Mouse (Mus musculus) hindlimb bud, embryonic 11.5 days (tissue): ENCODE data around the gene Prrx1.
A peak's percentile ranks its signal among the peaks of the same experiment; 100 is the strongest.

Source experiments
- DNase-seq: peaks from one replicate; pipeline ENCODE4 v3.0.0-alpha.2; 2012; ENCODE audit warnings: low read depth, low spot score; ENCODE audit errors: extremely low spot score

The Prrx1 gene

GRCm38 (mm10) chr1:163313101-163313773 lies at the start of gene Prrx1:
Gene Prrx1, minus strand, starts transcription at chr1:163313710.
- peak; percentile 86 for DNase-seq

GRCm38 (mm10) chr1:163362202-163362601 lies 48.7 kb upstream of the Prrx1 start:
- no peak for DNase-seq

- no peak for DNase-seq
These were observed 47.9 kb upstream of the Prrx1 start for GRCm38 (mm10) chr1:163361376-163361775.

- no peak for DNase-seq
These were observed 47.3 kb upstream of the Prrx1 start for GRCm38 (mm10) chr1:163360796-163361195.

GRCm38 (mm10) chr1:163359521-163359920 lies 46.0 kb upstream of the Prrx1 start:
- DNase-seq, result no peak

- DNase-seq, result no peak
These were observed 44.7 kb upstream of the Prrx1 start for GRCm38 (mm10) chr1:163358165-163358564.

DNA sequence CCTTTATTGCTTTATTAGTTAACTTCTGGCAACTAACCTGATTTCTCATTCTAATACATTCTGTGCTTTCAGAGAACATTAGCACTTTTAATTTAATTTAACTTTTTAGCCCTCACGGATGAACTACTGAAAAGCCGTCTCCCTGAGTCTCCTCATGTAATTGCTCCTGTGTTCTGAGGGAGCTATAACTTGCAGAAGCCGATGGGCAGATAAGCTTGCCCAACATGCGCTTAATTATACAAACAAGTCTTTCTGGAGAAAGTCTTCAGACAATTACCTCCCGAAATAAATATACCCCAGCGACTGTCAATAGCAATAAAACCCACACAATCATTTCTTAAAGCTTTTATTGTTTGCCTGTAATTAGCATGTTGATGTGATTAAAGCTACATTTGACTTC lies 44.2 kb upstream of the Prrx1 start:
- no peak for DNase-seq

GRCm38 (mm10) chr1:163356167-163356566 lies 42.7 kb upstream of the Prrx1 start:
- DNase-seq, result no peak

DNA sequence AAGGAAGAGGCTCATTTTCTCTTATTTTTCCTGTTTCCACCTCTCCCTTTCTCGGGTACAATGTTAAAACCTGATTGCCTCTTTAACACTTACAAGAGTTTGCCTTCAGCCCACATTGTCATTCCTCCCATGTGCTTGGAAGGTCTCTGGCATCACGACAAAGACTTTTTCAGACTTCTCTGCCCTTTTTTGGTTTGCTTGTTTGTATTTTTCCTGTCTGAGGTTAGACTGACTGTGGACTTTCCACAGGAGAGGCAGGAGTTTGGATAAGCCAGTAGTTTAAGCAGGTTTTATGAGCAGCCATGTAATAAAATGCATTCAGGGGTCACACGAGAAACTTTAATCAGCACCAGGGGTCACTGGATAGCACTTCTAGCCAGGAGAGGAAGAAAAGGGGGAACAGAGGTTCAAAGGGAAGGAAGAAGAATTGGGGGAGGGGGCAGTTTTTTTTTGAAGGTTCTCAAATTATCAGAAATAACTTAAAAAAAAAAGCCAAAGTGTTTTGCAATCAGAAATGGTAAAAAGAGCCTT lies 42.2 kb upstream of the Prrx1 start:
- DNase-seq, result peak; percentile 85

DNA sequence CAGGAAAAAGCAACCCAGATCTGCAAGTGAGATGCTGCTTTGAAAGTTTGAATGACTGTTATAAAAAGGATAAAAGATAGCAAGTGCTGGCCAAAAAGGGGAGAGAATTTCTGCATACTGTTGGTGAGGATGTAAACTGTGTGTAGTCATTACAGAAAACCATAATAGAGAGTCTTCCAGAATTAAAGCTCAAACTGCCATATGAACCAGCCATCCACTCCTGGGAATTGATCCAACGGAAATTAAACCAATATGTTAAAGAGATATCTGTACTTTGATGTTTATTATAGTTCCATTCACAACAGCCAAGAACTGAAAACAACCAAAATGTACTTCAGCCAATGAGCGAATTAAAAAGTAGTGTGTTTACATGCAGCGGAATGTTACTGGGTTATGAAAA lies 37.5 kb upstream of the Prrx1 start:
- DNase-seq, result no peak

DNA sequence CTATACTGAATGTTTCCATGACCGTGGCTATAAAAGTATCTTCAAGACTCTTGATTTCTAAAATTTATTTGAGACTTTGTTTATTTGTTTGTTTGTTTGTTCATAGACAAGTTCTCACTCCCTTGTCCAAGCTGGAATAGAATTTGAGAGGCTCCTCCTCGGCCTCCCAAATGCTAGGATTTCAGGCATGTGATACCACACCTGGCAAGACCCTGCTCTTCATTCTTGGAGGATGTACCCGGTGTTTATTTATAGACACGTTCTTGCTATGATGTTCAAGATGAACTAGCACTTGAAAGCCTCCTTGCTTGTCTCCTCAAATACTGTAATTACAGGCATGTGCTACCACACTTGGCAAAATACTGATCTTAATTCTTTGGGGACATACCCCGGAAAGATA lies 32.0 kb upstream of the Prrx1 start:
- no peak for DNase-seq

- no peak for DNase-seq
These were observed 31.4 kb upstream of the Prrx1 start for GRCm38 (mm10) chr1:163344931-163345330.

DNA sequence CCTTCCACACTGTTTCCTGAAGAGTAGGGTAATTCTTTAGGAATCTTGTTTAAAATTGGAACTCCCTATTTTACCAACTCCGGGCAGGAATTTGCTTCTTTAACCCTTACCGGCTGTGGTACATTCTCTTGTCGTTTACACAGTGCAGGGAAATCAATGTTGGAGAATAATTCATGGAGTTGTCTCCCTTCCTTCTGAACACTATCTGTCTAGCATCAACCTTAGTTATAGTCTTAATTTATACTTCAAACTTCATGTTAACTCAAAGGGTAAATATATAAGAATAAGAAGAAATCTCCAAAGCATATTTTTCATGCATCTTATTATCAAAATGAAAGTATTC lies 25.7 kb upstream of the Prrx1 start:
- DNase-seq, result no peak

DNA sequence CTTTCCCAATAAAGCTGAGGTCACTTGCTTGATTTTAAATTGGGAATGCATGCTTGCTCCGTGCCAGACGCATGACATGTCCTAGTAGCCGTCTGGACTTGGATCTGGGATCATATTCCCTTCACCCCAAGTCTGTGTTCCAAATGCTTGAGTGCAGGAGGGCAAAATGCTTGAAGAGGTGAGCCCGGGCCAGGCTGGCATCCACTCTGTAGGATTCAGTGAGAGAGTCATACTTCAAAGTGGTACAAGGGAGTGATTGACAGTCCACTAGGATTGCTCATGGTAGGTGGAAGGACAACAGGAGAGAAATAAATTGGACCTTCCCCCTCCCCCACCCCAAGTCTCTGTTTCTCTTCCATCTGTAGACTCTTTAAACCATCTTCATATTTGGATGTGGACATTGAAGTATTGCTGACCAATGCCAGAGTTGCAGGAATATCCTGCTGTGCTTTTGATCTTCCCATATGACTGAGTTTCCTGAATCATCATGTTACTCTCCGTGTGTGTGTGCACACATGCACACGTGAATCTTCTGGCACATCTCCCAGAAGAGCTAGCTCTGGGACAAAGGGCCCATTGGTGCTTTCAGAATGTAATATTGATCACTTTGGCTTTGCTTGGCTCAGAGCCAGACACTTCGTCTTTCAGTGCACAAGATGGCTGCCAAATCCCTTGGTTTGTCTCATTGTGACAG lies 25.2 kb upstream of the Prrx1 start:
- DNase-seq, result no peak

DNA sequence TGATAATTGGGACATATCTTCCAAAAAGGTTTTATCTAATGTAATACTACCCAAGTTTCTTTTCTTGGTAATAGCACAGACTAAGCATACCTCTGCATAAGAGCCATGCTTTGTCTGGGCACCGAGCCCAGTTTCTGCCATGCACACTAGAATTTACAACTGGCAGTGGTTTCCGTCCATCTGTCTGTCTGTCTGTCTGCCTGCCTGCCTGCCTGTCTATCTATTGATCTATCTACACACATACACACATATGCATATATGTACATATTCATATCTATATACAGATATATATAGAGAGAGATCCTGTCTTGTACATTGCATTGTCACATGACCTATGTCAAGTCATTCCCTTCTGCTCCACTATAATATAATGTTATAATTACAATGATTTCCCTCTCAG lies 24.3 kb upstream of the Prrx1 start:
- DNase-seq, result no peak

- no peak for DNase-seq
These were observed 13.8 kb upstream of the Prrx1 start for GRCm38 (mm10) chr1:163327279-163327678.

DNA sequence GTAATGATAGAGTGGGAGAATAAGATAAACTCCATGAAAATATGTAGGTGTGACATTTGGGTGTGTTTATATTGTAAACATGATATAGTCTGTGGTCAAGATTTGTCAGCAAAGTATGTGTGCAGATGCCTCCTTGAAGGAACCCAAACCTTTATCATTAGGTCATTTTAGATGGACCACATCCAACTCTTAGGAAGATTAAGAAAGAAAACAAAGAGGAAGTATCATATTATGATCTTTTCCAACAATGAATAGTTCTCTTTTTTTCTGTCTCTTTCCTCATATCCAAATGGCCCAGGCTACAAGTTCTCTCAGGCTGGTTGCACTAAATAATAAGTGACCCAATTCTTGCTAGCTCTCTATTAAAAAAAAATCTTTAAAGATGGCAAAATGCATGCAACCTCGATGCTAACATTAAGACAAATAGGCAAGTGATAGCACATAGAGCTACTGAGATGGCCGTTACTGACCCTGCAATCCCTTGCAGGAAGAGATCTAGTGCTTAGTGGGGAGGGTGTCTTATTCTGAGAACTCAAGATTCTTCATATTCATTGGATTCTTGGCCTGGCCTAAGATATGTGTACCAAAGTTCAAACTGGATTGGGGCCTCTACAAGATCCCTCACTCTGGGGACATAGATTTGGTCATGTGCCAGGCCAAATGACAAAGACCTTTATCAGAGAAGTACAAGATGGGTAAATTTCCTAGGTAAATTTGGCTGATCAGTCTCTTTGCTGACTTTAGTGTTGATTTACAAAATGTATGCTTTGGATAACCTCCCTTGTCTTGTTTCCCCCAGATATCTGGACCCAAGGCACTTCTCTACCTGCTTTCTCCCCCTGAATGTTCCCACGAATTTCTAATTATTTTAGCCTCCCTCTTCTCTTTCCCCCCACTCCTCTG lies 6.4 kb upstream of the Prrx1 start:
- DNase-seq, result no peak

DNA sequence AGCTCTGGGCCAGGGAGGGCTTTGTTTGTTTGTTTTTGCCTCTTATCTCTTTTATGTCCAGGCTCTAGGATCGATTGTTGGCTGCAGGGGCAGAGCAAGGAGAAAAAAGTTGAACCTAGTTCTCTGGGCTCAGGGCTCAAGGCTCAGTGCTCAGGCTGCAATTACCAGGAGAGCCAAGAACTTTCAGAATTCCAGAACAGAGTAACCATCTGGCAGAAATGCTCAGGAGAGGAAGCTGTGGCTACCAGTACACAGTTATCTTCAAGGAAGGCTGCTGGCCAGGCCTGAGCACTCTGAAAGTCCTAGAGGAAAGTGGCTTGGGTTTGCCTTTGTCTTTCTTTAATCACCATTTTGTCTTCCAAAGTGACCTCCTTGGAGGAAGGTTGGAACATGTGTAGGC lies 3.4 kb upstream of the Prrx1 start:
- DNase-seq, result no peak

DNA sequence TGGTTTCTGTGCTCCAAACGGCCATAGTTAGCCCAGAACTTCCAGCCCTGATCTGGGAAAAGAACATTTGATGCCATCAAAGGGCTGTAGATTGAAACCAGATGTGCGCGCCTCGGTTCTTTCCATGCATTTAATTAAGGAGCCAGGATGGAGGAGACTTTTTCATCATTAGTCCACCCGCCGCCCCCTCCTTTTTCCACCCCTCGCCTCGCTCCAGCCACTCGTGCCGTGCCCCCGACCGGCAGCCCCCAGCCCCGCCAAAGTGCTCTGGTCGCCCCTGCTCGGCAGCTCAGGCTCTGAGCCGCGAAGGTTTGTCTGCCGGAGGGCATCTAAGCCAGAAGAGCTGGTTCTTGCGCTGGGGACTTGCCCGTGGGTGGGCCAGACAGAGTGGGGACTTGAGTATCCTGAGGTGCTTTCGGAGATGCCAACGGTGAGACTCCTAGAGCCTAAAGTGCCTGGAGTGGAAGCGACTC lies 1.4 kb upstream of the Prrx1 start:
- DNase-seq, result peak; percentile 97

GRCm38 (mm10) chr1:163313921-163314725 lies 613 bp upstream of the Prrx1 start:
- DNase-seq, result no peak
